Mouse (Mus musculus): ENCODE measurements around the gene Olfr27. TPM values are rescaled to one million over a fixed set of nuclear protein-coding genes. Genes with fewer than 3 reads are reported as not detected.

Gene Olfr27
- polyA plus RNA-seq (2014; fragmentation: Nextera tagmentation; extraction: Ambion mirVana) = not detected in 2 replicates

- Histone ChIP-seq H3K36me3 (ENCODE audit: control insufficient read depth, insufficient read depth, low read length) (no peaks in the 10 kb centered on the region), H3K4me1 (ENCODE audit: control insufficient read depth, insufficient read depth, low read length) (no peaks in the 10 kb centered on the region), H3K9ac (ENCODE audit: low read length) (no peak within 1 kb of the TSS), H3K27ac (ENCODE audit: low read depth, low read length) (no peak within 1 kb of the TSS), H3K27me3 (replicated peaks; ENCODE audit: control insufficient read depth, insufficient read depth, low read length) (no peaks in the 10 kb centered on the region), H3K9me3 (replicated peaks; ENCODE audit: control insufficient read depth, low read length) (no peaks in the 10 kb centered on the region), H3K4me2 (ENCODE audit: low read length) (no peak within 1 kb of the TSS), H3K4me3 (ENCODE audit: low read depth, low read length) (no peak within 1 kb of the TSS)
- DNase-seq (ENCODE audit: low spot score) (no peak), ATAC-seq (no peak)
Observed at GRCm38 (mm10) chr9:39127831-39128230, at the start of gene Olfr27. TSS of gene Olfr27 (plus strand) at chr9:39128131.

GRCm38 (mm10) chr9:39078787-39079186, 49.1 kb upstream of the Olfr27 start, which contains the start of gene Olfr938:
TSS of gene Olfr938 (minus strand) at chr9:39078887.
- Histone ChIP-seq H3K27me3 (replicated peaks; ENCODE audit: control insufficient read depth, insufficient read depth, low read length) (no peaks in the 10 kb centered on the region), H3K4me2 (ENCODE audit: low read length) (no peak within 1 kb of the TSS), H3K9me3 (replicated peaks; ENCODE audit: control insufficient read depth, low read length) (no peaks in the 10 kb centered on the region), H3K36me3 (ENCODE audit: control insufficient read depth, insufficient read depth, low read length) (no peaks in the 10 kb centered on the region), H3K4me3 (ENCODE audit: low read depth, low read length) (no peak within 1 kb of the TSS), H3K4me1 (ENCODE audit: control insufficient read depth, insufficient read depth, low read length) (no peaks in the 10 kb centered on the region), H3K9ac (ENCODE audit: low read length) (no peak within 1 kb of the TSS), H3K27ac (ENCODE audit: low read depth, low read length) (no peak within 1 kb of the TSS)
- DNase-seq (ENCODE audit: low spot score) = no peak
- ATAC-seq = no peak
- WGBS = 91% methylated on average over 2 of the region's 2 CpGs

- H3K9ac ChIP-seq (ENCODE audit: low read length) = no peak overlapping the region
- H3K9me3 ChIP-seq (replicated peaks; ENCODE audit: control insufficient read depth, low read length) = no peaks in the 10 kb centered on the region
- H3K4me2 ChIP-seq (ENCODE audit: low read length) = no peak overlapping the region
- no peaks in the 10 kb centered on the region for H3K27me3 ChIP-seq (replicated peaks; ENCODE audit: control insufficient read depth, insufficient read depth, low read length)
- no peak overlapping the region for H3K27ac ChIP-seq (ENCODE audit: low read depth, low read length)
- 74% methylated on average over 1 of the region's 1 CpGs for WGBS
- H3K4me1 ChIP-seq (ENCODE audit: control insufficient read depth, insufficient read depth, low read length) = no peaks in the 10 kb centered on the region
- H3K4me3 ChIP-seq (ENCODE audit: low read depth, low read length) = no peak overlapping the region
- H3K36me3 ChIP-seq (ENCODE audit: control insufficient read depth, insufficient read depth, low read length) = no peaks in the 10 kb centered on the region
- ATAC-seq (no peak), DNase-seq (ENCODE audit: low spot score) (no peak)
Observed at GRCm38 (mm10) chr9:39127326-39127725, 605 bp upstream of the Olfr27 start.

GRCm38 (mm10) chr9:39152401-39152800, 24.5 kb downstream of the Olfr27 start:
- no peak overlapping the region for H3K9ac ChIP-seq (ENCODE audit: low read length)
- no peak overlapping the region for H3K4me2 ChIP-seq (ENCODE audit: low read length)
- H3K4me1 ChIP-seq (ENCODE audit: control insufficient read depth, insufficient read depth, low read length) = no peaks in the 10 kb centered on the region
- H3K36me3 ChIP-seq (ENCODE audit: control insufficient read depth, insufficient read depth, low read length) = no peaks in the 10 kb centered on the region
- ATAC-seq (no peak), DNase-seq (ENCODE audit: low spot score) (peak; percentile 1)
- no peak overlapping the region for H3K4me3 ChIP-seq (ENCODE audit: low read depth, low read length)
- H3K9me3 ChIP-seq (replicated peaks; ENCODE audit: control insufficient read depth, low read length) = no peaks in the 10 kb centered on the region
- 65% methylated on average over 1 of the region's 1 CpGs for WGBS
- no peak overlapping the region for H3K27ac ChIP-seq (ENCODE audit: low read depth, low read length)
- H3K27me3 ChIP-seq (replicated peaks; ENCODE audit: control insufficient read depth, insufficient read depth, low read length) = no peaks in the 10 kb centered on the region

GRCm38 (mm10) chr9:39166004-39166403, 38.1 kb downstream of the Olfr27 start, which contains the start of gene Olfr943:
TSS of gene Olfr943 (plus strand) at chr9:39166304.
- no peak within 1 kb of the TSS for H3K9ac ChIP-seq (ENCODE audit: low read length)
- no peaks in the 10 kb centered on the region for H3K9me3 ChIP-seq (replicated peaks; ENCODE audit: control insufficient read depth, low read length)
- H3K4me3 ChIP-seq (ENCODE audit: low read depth, low read length) = no peak within 1 kb of the TSS
- no peaks in the 10 kb centered on the region for H3K27me3 ChIP-seq (replicated peaks; ENCODE audit: control insufficient read depth, insufficient read depth, low read length)
- ATAC-seq (no peak), DNase-seq (ENCODE audit: low spot score) (no peak)
- no peaks in the 10 kb centered on the region for H3K4me1 ChIP-seq (ENCODE audit: control insufficient read depth, insufficient read depth, low read length)
- no peak within 1 kb of the TSS for H3K4me2 ChIP-seq (ENCODE audit: low read length)
- no peak within 1 kb of the TSS for H3K27ac ChIP-seq (ENCODE audit: low read depth, low read length)
- WGBS = 94% methylated on average over 5 of the region's 5 CpGs
- no peaks in the 10 kb centered on the region for H3K36me3 ChIP-seq (ENCODE audit: control insufficient read depth, insufficient read depth, low read length)

Other genes with a start within 250 kb of the Olfr27 start
- not detected in 2 replicates for gene Olfr930, start 198.3 kb upstream of the Olfr27 start, polyA plus RNA-seq (2014; fragmentation: Nextera tagmentation; extraction: Ambion mirVana)
- not detected in 2 replicates for gene Olfr933, start 155.8 kb upstream of the Olfr27 start, polyA plus RNA-seq (2014; fragmentation: Nextera tagmentation; extraction: Ambion mirVana)
- gene Olfr934, start 139.8 kb upstream of the Olfr27 start, polyA plus RNA-seq (2014; fragmentation: Nextera tagmentation; extraction: Ambion mirVana) = not detected in 2 replicates
- gene Olfr935, start 128.4 kb upstream of the Olfr27 start, polyA plus RNA-seq (2014; fragmentation: Nextera tagmentation; extraction: Ambion mirVana) = not detected in 2 replicates
- not detected in 2 replicates for gene Olfr146, start 104.8 kb upstream of the Olfr27 start, polyA plus RNA-seq (2014; fragmentation: Nextera tagmentation; extraction: Ambion mirVana)
- not detected in 2 replicates for gene Olfr937, start 63.2 kb upstream of the Olfr27 start, polyA plus RNA-seq (2014; fragmentation: Nextera tagmentation; extraction: Ambion mirVana)
- not detected in 2 replicates for gene Olfr938, start 49.2 kb upstream of the Olfr27 start, polyA plus RNA-seq (2014; fragmentation: Nextera tagmentation; extraction: Ambion mirVana)
- gene Olfr943, start 38.2 kb downstream of the Olfr27 start, polyA plus RNA-seq (2014; fragmentation: Nextera tagmentation; extraction: Ambion mirVana) = not detected in 2 replicates
- not detected in 2 replicates for gene Olfr944, start 73.8 kb downstream of the Olfr27 start, polyA plus RNA-seq (2014; fragmentation: Nextera tagmentation; extraction: Ambion mirVana)
- gene Olfr1537, start 121.9 kb downstream of the Olfr27 start, polyA plus RNA-seq (2014; fragmentation: Nextera tagmentation; extraction: Ambion mirVana) = not detected in 2 replicates
- gene Olfr945, start 148.7 kb downstream of the Olfr27 start, polyA plus RNA-seq (2014; fragmentation: Nextera tagmentation; extraction: Ambion mirVana) = not detected in 2 replicates
- not detected in 2 replicates for gene Olfr948, start 197.9 kb downstream of the Olfr27 start, polyA plus RNA-seq (2014; fragmentation: Nextera tagmentation; extraction: Ambion mirVana)